Mouse (Mus musculus) thymus, postnatal 4 days (tissue): ENCODE data around the gene Krt9.

Experiments used
- DNase-seq: peaks from one replicate; pipeline ENCODE4 v3.0.0; 2021

Gene Krt9

GRCm38 (mm10) chr11:100148615-100149330 is 44.3 kb downstream of the Krt9 start, which contains the start of gene Krt19:
Gene Krt19, minus strand, starts transcription at chr11:100148665.
- no peak for DNase-seq

- no peak for DNase-seq
Observed at GRCm38 (mm10) chr11:100147566-100148353, 45.3 kb downstream of the Krt9 start.

- DNase-seq: no peak
Observed at GRCm38 (mm10) chr11:100145858-100146560, 47.0 kb downstream of the Krt9 start.

GRCm38 (mm10) chr11:100145104-100145503 is 47.9 kb downstream of the Krt9 start:
- no peak for DNase-seq

- DNase-seq: no peak
Observed at GRCm38 (mm10) chr11:100140966-100141365, 52.1 kb downstream of the Krt9 start.

- no peak for DNase-seq
Observed at GRCm38 (mm10) chr11:100139391-100139790, 53.7 kb downstream of the Krt9 start.

GRCm38 (mm10) chr11:100138809-100139208 is 54.2 kb downstream of the Krt9 start:
- no peak for DNase-seq

GRCm38 (mm10) chr11:100137693-100138092 is 55.4 kb downstream of the Krt9 start:
- no peak for DNase-seq
